Mouse (Mus musculus) midbrain, embryonic 13.5 days (tissue): Measurements from ENCODE around the gene 5730480H06Rik. TPM values are rescaled to one million over a fixed set of nuclear protein-coding genes. Genes with fewer than 3 reads are reported as not detected.

Experiments
- ATAC-seq: fragments of 200-750 bp; cut with Nextera tagmentation; 2 replicates; pipeline ENCODE4 v1.8.0; 2017; ENCODE audit warnings: mild to moderate bottlenecking, moderate TSS enrichment, moderate library complexity
- H3K27ac ChIP-seq: fragments of 300-500 bp; sonication (generic); 2 replicates; pipeline ENCODE4 v1.5.1; 2015; ENCODE audit warnings: inconsistent platforms, mild to moderate bottlenecking, moderate library complexity
- H3K27me3 ChIP-seq: fragments of 300-500 bp; sonication (generic); 2 replicates; pipeline ENCODE4 v1.6.1; 2015; ENCODE audit warnings: mild to moderate bottlenecking, inconsistent platforms
- H3K36me3 ChIP-seq: fragments of 300-500 bp; sonication (generic); 2 replicates; pipeline ENCODE4 v1.6.1; 2015; ENCODE audit warnings: mild to moderate bottlenecking, inconsistent platforms
- H3K4me1 ChIP-seq: fragments of 300-500 bp; sonication (generic); replicated peaks from 2 replicates; pipeline ENCODE4 v1.6.1; 2015; ENCODE audit warnings: inconsistent platforms
- H3K4me2 ChIP-seq: fragments of 300-500 bp; sonication (generic); replicated peaks from 2 replicates; pipeline ENCODE4 v1.6.1; 2015; ENCODE audit warnings: moderate library complexity, mild to moderate bottlenecking, inconsistent platforms
- H3K4me3 ChIP-seq: fragments of 300-500 bp; sonication (generic); replicated peaks from 2 replicates; pipeline ENCODE4 v1.5.1; 2015; ENCODE audit warnings: mild to moderate bottlenecking, inconsistent platforms
- H3K9ac ChIP-seq: fragments of 300-500 bp; sonication (generic); replicated peaks from 2 replicates; pipeline ENCODE4 v1.6.1; 2015; ENCODE audit warnings: mild to moderate bottlenecking, inconsistent platforms
- H3K9me3 ChIP-seq: fragments of 300-500 bp; sonication (generic); 2 replicates; pipeline ENCODE4 v1.6.1; 2016; ENCODE audit warnings: mild to moderate bottlenecking, inconsistent platforms
- WGBS: fragments of 180-500 bp; shearing (Covaris S2); methylation state at CpG from one replicate; pipeline ENCODE4 v1.1.7; 2015; 5-methylcytosine and 5-hydroxymethylcytosine counted together
- polyA plus RNA-seq: library from polyadenylated mRNA; unstranded; fragments of >200 nt; fragmentation: Nextera tagmentation; extraction: Ambion mirVana; gene quantifications from 2 replicates; pipeline ENCODE4 v1.2.1, GENCODE M21; 2015

5730480H06Rik gene
- polyA plus RNA-seq, result 20.4 and 20.5 TPM in 2 replicates

DNA sequence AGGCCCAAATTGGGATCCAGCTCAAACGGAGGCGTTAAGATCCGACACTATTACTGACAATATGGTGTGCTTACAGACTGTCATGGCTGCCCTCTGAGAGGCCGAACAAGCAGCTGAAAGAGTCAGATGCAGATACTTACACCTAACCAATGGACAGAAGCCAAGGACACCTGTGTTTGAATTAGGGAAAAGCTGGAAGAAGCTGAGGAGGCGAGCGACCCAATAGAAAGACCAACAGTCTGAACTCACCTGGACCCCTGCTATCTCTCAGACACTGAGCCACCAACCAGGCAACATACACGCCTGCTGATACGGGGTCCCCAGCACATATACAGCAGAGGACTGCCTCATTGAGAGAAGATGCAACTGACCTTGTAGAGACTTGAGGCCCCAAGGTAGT lies at the start of gene 5730480H06Rik:
Gene 5730480H06Rik (plus strand): TSS at position 301 of the 400 bp plus-strand sequence.
- ATAC-seq, result 0 out of 2 replicates have a peak, but pooled peaks have one; percentile 24
- H3K27ac ChIP-seq, result no peak within 1 kb of the TSS
- H3K4me3 ChIP-seq, result no peak within 1 kb of the TSS
- no peak within 1 kb of the TSS for H3K4me2 ChIP-seq
- no peak within 1 kb of the TSS for H3K9ac ChIP-seq
- WGBS, result 93% methylated on average over 8 of the region's 8 CpGs
- H3K9me3 ChIP-seq, result no peaks in the 10 kb centered on the region
- H3K4me1 ChIP-seq, result no peaks in the 10 kb centered on the region
- H3K27me3 ChIP-seq, result peaks cover 42% of the 10 kb centered on the region
- H3K36me3 ChIP-seq, result no peaks in the 10 kb centered on the region

DNA sequence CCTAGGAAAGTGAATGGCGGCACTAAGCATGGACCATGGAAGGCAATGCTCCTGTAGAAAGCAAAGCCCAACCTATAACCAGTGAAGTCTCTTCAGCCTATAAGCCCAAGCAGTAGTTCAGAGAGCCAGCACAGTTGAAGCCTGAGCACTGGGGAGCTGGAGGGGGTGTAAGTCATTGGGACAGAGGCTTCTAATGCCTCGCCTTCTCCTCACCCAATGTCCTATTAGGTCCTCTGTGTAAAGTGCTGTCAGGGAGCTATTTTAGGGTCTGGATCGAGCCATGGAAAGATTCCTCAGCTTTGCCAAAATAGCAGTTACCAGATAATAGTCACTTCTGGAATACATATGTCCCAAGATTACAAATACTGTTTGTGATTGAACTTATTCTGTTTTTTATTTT lies 26.6 kb upstream of the 5730480H06Rik start:
- Histone ChIP-seq H3K4me2 (no peak overlapping the region), H3K9ac (no peak overlapping the region), H3K4me1 (no peaks in the 10 kb centered on the region), H3K36me3 (peaks cover 21% of the 10 kb centered on the region), H3K27me3 (no peaks in the 10 kb centered on the region), H3K9me3 (no peaks in the 10 kb centered on the region), H3K4me3 (no peak overlapping the region), H3K27ac (no peak overlapping the region)
- ATAC-seq, result no peak
- 96% methylated on average over 3 of the region's 3 CpGs for WGBS

DNA sequence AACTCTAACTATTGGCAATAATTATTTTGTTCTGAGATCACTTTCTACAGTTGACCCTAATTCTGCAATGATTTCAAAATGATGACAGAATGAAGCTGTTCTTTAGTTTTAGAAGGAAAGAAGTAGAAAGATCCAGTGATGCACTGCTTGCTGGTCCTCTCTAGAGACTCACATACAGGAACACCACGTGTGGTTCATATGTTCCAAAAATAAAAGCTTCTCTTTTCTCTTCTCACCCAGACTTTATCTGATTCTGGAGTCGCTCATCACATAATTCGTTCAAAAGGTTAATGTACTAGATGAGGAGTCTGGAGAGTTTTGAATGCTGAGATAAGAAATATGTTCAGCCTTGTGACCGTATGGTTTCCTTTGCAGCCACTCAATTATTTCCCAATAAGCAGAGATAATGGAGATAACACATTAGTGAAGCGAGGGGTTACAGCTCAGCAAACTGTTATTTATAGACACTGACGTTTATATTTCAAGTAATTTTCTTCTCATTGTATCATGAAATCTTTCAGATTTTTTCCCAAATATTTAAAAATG lies 12.6 kb upstream of the 5730480H06Rik start:
- Histone ChIP-seq H3K9me3 (no peaks in the 10 kb centered on the region), H3K27ac (no peak overlapping the region), H3K4me3 (no peak overlapping the region), H3K9ac (no peak overlapping the region), H3K36me3 (no peaks in the 10 kb centered on the region), H3K4me1 (no peaks in the 10 kb centered on the region), H3K4me2 (no peak overlapping the region), H3K27me3 (no peaks in the 10 kb centered on the region)
- WGBS, result 87% methylated on average over 6 of the region's 6 CpGs
- ATAC-seq, result no peak

DNA sequence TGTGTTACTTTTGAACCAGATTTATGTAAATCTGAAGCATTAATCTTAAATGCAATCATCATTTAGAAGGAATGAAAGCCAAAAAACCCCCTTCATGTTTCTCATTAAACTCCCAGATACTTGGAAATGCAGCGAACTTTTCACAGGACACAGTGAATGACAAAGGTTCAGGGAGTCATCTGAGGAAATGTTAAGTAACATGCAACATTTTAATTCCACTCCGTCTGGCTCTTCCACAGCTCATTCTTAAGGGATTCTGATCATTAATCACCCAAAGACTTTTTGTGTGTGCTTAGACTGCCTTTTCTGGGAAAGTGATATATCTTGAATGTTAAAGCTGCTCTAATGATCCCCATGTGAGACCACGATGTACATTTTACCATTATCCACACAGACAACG lies 7.2 kb upstream of the 5730480H06Rik start:
- no peak overlapping the region for H3K4me3 ChIP-seq
- no peaks in the 10 kb centered on the region for H3K4me1 ChIP-seq
- no peak overlapping the region for H3K27ac ChIP-seq
- H3K36me3 ChIP-seq, result no peaks in the 10 kb centered on the region
- H3K9me3 ChIP-seq, result no peaks in the 10 kb centered on the region
- H3K27me3 ChIP-seq, result no peaks in the 10 kb centered on the region
- 73% methylated on average over 4 of the region's 4 CpGs for WGBS
- H3K4me2 ChIP-seq, result no peak overlapping the region
- ATAC-seq, result no peak
- no peak overlapping the region for H3K9ac ChIP-seq

DNA sequence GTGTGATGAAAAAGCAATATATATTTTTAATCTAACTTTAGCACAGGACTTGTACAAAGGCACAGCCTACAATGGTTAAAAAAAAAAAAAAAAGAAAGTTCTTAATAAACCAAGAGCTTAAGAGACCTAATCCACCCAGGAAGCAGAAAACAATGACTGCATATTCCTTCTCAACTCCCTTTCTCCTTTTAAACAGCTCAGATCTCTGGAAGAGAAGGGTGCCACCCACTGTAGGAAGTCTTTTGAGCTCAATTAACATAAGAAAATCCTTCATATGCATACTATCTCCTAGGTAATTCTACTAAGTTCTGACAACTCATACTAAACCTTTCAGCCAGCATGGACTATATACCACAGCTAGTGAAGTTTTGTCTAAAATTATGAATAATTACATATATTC lies 1.5 kb upstream of the 5730480H06Rik start:
- Histone ChIP-seq H3K4me3 (no peak overlapping the region), H3K4me2 (no peak overlapping the region), H3K27me3 (peaks cover 31% of the 10 kb centered on the region), H3K27ac (no peak overlapping the region), H3K9ac (no peak overlapping the region), H3K4me1 (no peaks in the 10 kb centered on the region), H3K9me3 (no peaks in the 10 kb centered on the region), H3K36me3 (no peaks in the 10 kb centered on the region)
- no peak for ATAC-seq

DNA sequence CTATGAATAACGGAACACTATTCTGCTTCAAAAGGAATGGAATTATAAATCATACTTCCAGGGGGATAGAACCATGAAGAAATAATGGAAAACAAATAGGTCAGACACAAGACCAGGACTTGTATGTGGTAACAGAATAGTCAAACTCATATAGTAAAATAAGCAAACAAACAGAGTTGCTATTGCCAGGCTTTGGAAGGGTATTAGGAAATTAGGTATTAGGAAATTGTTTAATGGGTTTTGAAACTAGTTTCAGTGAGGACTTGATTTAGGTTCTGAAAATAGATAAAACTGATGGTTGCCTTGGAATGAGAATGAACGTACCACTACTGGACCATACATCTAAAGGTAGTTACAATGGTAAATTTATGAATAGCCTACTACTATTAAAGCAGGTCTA lies 2.0 kb downstream of the 5730480H06Rik start:
- WGBS, result 95% methylated on average over 2 of the region's 2 CpGs

DNA sequence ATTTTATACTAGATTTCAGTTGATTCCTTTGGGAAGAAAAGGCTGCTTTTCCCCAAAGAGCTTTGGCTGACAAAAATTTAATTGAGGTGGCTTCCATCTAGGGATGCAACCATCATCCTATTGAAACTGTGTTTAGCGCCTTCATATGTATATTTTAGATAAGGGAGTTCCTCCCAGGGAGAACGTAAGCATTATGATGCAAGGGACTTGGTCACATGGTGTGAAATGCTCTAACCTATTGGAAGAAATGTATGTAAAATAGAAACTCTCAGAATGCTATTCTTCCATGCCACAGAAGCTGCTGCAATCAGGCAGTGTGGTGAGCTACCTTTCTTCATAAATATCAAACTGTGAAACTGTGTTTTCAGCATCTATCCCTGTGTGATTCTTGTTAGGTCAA lies 3.1 kb downstream of the 5730480H06Rik start:
- Histone ChIP-seq H3K9me3 (no peaks in the 10 kb centered on the region), H3K27ac (no peak overlapping the region), H3K4me1 (peaks cover 7% of the 10 kb centered on the region), H3K4me3 (no peak overlapping the region), H3K4me2 (no peak overlapping the region), H3K9ac (no peak overlapping the region), H3K27me3 (peaks cover 58% of the 10 kb centered on the region), H3K36me3 (no peaks in the 10 kb centered on the region)
- ATAC-seq, result no peak
- 79% methylated on average over 2 of the region's 2 CpGs for WGBS

More for the DNA sequence above, 2.0 kb downstream of the 5730480H06Rik start:
- Histone ChIP-seq H3K27me3 (peaks cover 52% of the 10 kb centered on the region), H3K4me2 (no peak overlapping the region), H3K27ac (no peak overlapping the region), H3K9me3 (no peaks in the 10 kb centered on the region), H3K4me1 (peaks cover 7% of the 10 kb centered on the region), H3K36me3 (no peaks in the 10 kb centered on the region), H3K4me3 (no peak overlapping the region), H3K9ac (no peak overlapping the region)
- ATAC-seq, result no peak

DNA sequence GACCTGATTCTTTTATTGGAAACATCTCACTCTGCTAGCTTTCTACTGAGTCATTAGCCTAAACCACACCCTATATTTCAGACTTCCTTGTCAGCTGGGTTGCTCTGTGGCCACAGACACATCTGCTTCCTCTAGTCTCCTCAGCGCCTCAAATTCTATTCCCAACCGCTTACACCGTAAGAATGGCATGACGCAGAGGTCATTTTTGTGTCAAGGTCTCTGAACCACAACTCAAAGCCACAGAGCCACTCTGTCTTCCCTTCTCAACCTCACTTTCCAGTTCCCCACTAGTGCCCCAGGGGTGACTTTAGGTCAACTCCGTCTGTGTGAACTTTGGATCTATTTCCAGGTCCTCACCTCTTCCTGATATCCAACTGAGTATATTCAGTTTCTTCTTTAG lies 3.7 kb downstream of the 5730480H06Rik start:
- Histone ChIP-seq H3K27me3 (peaks cover 64% of the 10 kb centered on the region), H3K27ac (no peak overlapping the region), H3K4me3 (no peak overlapping the region), H3K4me2 (no peak overlapping the region), H3K4me1 (peaks cover 7% of the 10 kb centered on the region), H3K9ac (no peak overlapping the region), H3K9me3 (no peaks in the 10 kb centered on the region), H3K36me3 (no peaks in the 10 kb centered on the region)
- ATAC-seq, result no peak
- 86% methylated on average over 5 of the region's 5 CpGs for WGBS

DNA sequence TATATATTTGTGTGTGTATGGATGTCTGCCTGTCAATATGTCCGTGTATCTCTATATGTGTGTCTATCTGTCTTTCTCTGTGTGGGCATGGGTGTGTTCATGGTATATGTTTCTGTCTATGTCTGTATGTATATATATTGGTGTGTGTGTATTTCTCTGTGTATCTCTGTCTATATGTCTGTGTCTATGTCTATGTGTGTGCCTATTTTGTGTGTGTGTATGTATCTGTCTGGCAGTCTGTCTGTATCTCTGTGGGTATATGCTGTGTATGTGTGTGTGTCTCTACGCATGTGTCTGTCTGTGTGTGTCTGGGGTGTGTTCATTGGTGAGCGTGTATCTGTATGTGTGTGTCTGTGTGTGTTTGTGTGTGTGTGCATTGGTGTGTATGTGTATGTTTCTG lies 5.7 kb downstream of the 5730480H06Rik start:
- peak; percentile 9; the same call in 1 of the 2 replicates for ATAC-seq
- Histone ChIP-seq H3K9ac (no peak overlapping the region), H3K4me2 (no peak overlapping the region), H3K27me3 (peaks cover 64% of the 10 kb centered on the region), H3K27ac (no peak overlapping the region), H3K4me3 (no peak overlapping the region), H3K4me1 (peaks cover 7% of the 10 kb centered on the region), H3K36me3 (no peaks in the 10 kb centered on the region), H3K9me3 (no peaks in the 10 kb centered on the region)
- 89% methylated on average over 3 of the region's 3 CpGs for WGBS

DNA sequence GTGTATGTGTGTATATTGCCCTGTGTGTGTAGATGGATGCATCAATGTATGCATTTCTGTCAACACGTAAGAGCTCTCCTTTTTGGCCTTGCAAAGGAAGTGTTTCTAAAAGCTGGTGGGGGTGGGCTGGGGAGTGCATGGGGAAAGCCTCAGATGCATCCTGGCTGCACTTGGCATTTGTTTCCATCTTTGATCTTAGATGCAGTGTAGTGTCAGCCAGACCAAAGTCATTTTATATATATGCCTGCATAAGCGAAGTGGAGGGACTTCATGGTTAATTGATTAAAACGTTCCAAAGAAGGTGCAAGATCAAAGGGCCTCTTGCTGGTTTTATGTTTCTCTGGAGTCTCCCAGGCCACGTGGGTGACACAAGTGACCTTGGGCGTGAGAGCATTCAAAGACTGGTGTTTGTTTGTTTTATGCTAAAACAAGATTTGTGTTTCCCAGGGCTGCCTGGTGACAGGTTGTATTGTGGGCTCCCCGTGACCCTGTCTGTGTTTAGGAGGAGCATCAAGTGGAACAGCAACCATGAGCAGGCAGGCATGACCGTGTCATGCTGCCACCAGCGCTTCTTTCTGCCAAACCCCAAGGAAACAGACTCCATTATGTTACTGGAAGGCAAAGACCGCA lies 6.2 kb downstream of the 5730480H06Rik start:
- Histone ChIP-seq H3K9me3 (no peaks in the 10 kb centered on the region), H3K36me3 (no peaks in the 10 kb centered on the region), H3K4me2 (no peak overlapping the region), H3K27ac (no peak overlapping the region), H3K9ac (no peak overlapping the region), H3K27me3 (peaks cover 66% of the 10 kb centered on the region), H3K4me3 (no peak overlapping the region), H3K4me1 (peaks cover 7% of the 10 kb centered on the region)
- peak; percentile 88 for ATAC-seq
- 20% methylated on average over 9 of the region's 9 CpGs for WGBS

DNA sequence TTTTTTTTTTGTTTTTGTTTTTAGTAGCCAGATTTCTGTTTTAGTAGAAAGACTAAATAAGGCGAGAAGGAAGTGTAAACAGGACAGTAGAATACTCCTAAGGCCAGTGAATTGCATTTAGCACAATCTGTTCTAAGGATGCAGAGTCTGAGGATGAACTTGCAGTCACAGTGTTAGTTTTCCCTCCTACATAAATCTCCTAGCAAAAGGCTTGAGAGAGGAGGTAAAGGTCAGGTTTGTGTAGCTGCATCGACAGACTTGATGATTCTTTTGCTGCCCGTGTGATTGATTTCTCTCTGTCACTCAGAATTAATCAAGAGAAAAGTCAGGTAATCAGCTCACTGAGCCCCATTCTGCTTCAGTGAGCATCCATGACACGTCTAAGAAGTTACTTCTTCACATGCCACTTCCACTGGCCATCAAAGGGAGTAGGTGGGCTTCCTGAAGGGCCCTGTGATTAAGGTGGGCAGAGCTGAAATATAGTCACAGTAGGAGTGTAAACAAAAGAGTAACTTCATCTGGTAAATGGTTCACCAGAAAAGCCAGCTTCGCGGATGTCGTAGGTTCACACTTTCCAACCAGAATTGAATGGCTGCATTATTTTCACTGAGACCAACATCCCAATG lies 13.2 kb downstream of the 5730480H06Rik start:
- Histone ChIP-seq H3K4me3 (no peak overlapping the region), H3K4me1 (no peaks in the 10 kb centered on the region), H3K36me3 (no peaks in the 10 kb centered on the region), H3K27me3 (peaks cover 63% of the 10 kb centered on the region), H3K9ac (no peak overlapping the region), H3K4me2 (no peak overlapping the region), H3K27ac (no peak overlapping the region), H3K9me3 (no peaks in the 10 kb centered on the region)
- ATAC-seq, result no peak
- 44% methylated on average over 7 of the region's 7 CpGs for WGBS

DNA sequence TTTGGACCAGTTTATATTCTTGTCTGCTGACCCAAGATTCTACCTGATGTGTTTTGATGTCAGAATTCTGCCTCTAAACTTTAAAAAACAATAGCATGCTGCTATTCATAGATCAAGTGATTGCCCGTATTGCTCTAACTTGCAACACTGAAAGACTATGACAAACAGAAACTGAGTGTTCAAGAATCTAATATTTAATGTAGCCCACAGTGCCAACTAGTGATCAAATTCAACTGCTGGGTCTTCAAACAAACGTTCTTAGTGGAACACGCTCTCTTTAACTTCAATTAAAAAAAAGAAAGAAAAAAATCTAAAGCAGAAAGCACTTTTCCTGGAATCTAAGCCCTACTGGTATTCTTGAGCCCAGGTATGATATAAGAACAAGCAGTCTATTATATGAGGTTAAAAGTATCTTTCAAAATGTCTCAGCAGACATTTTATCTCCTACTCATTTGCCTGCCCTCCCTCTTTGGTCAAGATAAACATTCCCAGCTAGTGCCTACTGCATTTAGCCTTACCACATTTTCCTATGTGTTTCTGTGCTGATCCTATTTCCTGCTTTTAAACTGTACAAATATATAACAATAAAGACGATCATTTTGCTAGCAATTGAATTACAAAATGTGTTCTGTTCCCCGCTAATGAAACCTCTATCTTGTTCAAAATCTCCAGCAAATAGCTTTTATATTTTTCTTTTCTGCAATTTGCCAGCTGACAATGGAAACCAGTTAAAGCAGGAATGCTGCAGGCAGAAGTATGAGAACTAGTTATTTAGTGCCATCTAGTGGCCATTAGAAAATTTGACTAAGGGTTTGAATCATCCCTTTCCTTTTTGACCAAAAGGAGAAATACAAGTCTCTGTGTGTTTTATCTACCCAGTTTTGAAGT lies 17.6 kb downstream of the 5730480H06Rik start:
- Histone ChIP-seq H3K9ac (no peak overlapping the region), H3K27ac (no peak overlapping the region), H3K4me2 (no peak overlapping the region), H3K4me1 (no peaks in the 10 kb centered on the region), H3K4me3 (no peak overlapping the region), H3K27me3 (peaks cover 40% of the 10 kb centered on the region), H3K36me3 (no peaks in the 10 kb centered on the region), H3K9me3 (no peaks in the 10 kb centered on the region)
- peak; percentile 81; the same call in 1 of the 2 replicates for ATAC-seq
- 47% methylated on average over 5 of the region's 5 CpGs for WGBS
